Comparison of ENCODE assay signal across 11 mouse cellular contexts in the genomic region with DNA sequence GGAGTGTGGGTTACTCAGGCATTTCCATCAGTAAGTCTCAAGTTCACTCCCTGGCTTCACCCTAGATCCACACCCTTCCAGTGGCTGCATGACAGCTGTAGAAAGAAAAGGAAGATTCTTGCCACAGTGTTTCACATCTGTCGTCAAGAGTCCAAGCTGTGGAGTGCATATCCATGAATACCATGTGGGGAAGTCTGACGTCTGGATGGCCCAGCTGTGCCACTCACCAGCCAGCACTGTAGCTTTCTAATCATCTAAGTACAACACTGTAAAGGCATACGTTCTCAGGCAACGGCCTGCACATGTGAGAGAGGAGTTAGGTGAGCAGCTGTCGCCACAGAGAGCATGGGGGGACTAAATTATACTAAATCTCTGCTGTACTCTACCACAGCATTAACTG. TPM values are rescaled to one million over a fixed set of nuclear protein-coding genes. Genes with fewer than 3 reads are reported as not detected.
DNase-seq lines count a peak whose midpoint lies in the region; ATAC-seq and TF ChIP-seq lines count a peak whose summit lies in the region.
"Had no signal": no experiment of that assay in that cellular context is flagged by ENCODE, and none has a peak within 500 bp of the region (broad histone marks: within the 10 kb centered on the region; RNA-seq: fewer than 3 reads in every experiment).

No protein-coding gene starts in this region.

- no peaks in the 10 kb centered on the region for H3K27me3 ChIP-seq in heart, embryonic 10.5 days (ENCODE audit: insufficient read depth, poor library complexity, severe bottlenecking)
- no peaks in the 10 kb centered on the region for H3K27me3 ChIP-seq in hindbrain, postnatal 0 days (ENCODE audit: insufficient read depth, low read length)

- ATAC-seq in hindbrain, postnatal 0 days: no peak
- no peak for ATAC-seq in CD4-positive, CD25-positive, alpha-beta regulatory T cell, adult 4 months

- peak overlapping the region; percentile 73; the same call in 1 of the 2 replicates for H3K27ac ChIP-seq in heart, embryonic 10.5 days
- H3K27ac ChIP-seq in hindbrain, postnatal 0 days: peak overlapping the region; percentile 26; the same call in 1 of the 2 replicates
- H3K27ac ChIP-seq in olfactory bulb, adult 2 months (ENCODE audit: insufficient read depth, low read depth, low read length): peak overlapping the region; percentile 16; the same call in 1 of the 2 replicates
- H3K27ac ChIP-seq: gastrocnemius, adult 2 months had no signal

- DNase-seq in heart, embryonic 10.5 days (ENCODE audit: low spot score): no peak
- DNase-seq in heart, adult 9 months (ENCODE audit: low spot score in 2 of 2): no peak
- DNase-seq in retina, postnatal 1 day: peak; percentile 11
- DNase-seq in retina, embryonic 14.5 days (ENCODE audit: low spot score): no peak
- DNase-seq in hindbrain, postnatal 0 days (ENCODE audit: low spot score): no peak
- no peak for DNase-seq in MN1 (ENCODE audit: low spot score)
- DNase-seq: gastrocnemius, adult 2 months; lung, embryonic 14.5 days had no signal

- peaks cover 6% of the 10 kb centered on the region; the same call in 1 of the 2 replicates for H3K36me3 ChIP-seq in heart, embryonic 10.5 days
- no peaks in the 10 kb centered on the region for H3K36me3 ChIP-seq in hindbrain, postnatal 0 days (ENCODE audit: insufficient read depth, low read length)

- H3K4me2 ChIP-seq in hindbrain, postnatal 0 days (ENCODE audit: low read depth, low read length): no peak overlapping the region
- H3K4me2 ChIP-seq: lung, embryonic 14.5 days had no signal

- no peaks in the 10 kb centered on the region for H3K9me3 ChIP-seq in heart, embryonic 10.5 days
- no peaks in the 10 kb centered on the region for H3K9me3 ChIP-seq in hindbrain, postnatal 0 days (ENCODE audit: low read length)

- 35% methylated on average over 5 of the region's 5 CpGs for WGBS in heart, embryonic 10.5 days
- 44% methylated on average over 5 of the region's 5 CpGs for WGBS in hindbrain, postnatal 0 days
- 44% methylated on average over 5 of the region's 5 CpGs for WGBS in olfactory bulb, adult 2 months

- H3K4me3 ChIP-seq in heart, embryonic 10.5 days: no peak overlapping the region
- no peak overlapping the region for H3K4me3 ChIP-seq in hindbrain, postnatal 0 days (ENCODE audit: low read length)
- no peak overlapping the region for H3K4me3 ChIP-seq in olfactory bulb, adult 2 months (ENCODE audit: insufficient read depth, low read depth, low read length)
- H3K4me3 ChIP-seq: gastrocnemius, adult 2 months had no signal

- no peak for TF ChIP-seq POLR2A in olfactory bulb, adult 2 months (IDR thresholded peaks at IDR 0.05; ENCODE audit: insufficient read depth, low read depth, low read length)

- no peak overlapping the region for H3K9ac ChIP-seq in hindbrain, postnatal 0 days (replicated peaks; ENCODE audit: low read length)
- H3K9ac ChIP-seq: lung, embryonic 14.5 days had no signal

- peaks cover 67% of the 10 kb centered on the region for H3K4me1 ChIP-seq in heart, embryonic 10.5 days
- peaks cover 43% of the 10 kb centered on the region for H3K4me1 ChIP-seq in hindbrain, postnatal 0 days (ENCODE audit: insufficient read depth, low read length)
- peaks cover 50% of the 10 kb centered on the region for H3K4me1 ChIP-seq in olfactory bulb, adult 2 months (ENCODE audit: control insufficient read depth, insufficient read depth, low read length)

- TF ChIP-seq CTCF in hindbrain, postnatal 0 days (IDR thresholded peaks at IDR 0.05; ENCODE audit: low read depth): no peak
- TF ChIP-seq CTCF in olfactory bulb, adult 2 months (IDR thresholded peaks at IDR 0.05; ENCODE audit: insufficient read depth, low read depth, low read length): no peak

RNA-seq across cellular contexts. Expression of gene Homer2, which starts 56.0 kb away (rescaled TPM):
- 119 and 154 TPM in 2 replicates for polyA plus RNA-seq in heart, embryonic 10.5 days (2016; fragmentation: Nextera tagmentation; extraction: Ambion mirVana)
- total RNA-seq in hindbrain, postnatal 0 days (2014; rRNA removed): 30.3 and 37.6 TPM in 2 replicates
- polyA plus RNA-seq in hindbrain, postnatal 0 days (2015; fragmentation: Nextera tagmentation; extraction: Ambion mirVana): 44.4 and 46.0 TPM in 2 replicates
- not detected in 2 replicates for polyA plus RNA-seq in olfactory bulb, adult 2 months (2012; ENCODE audit: insufficient read depth, insufficient read length, low replicate concordance, missing spikeins)
- under 1 TPM in 1 of 2 experiments, not detected in 1; 0.70 TPM for polyA plus RNA-seq in CD4-positive, CD25-positive, alpha-beta regulatory T cell, adult 4 months (2017; shearing (Covaris generic))
- total RNA-seq: monocyte, adult 5-6 weeks had no signal

Comparison
In these comparisons a context has a peak if more than half of its experiments do, and no peak if none do; other contexts are left out.
1. H3K27ac ChIP-seq: peak in every context shown above with its lines; median percentile 73 in heart, embryonic 10.5 days; 26 in hindbrain, postnatal 0 days; 16 in olfactory bulb, adult 2 months.